Mouse (Mus musculus): ENCODE data around the gene 1700022I11Rik. TPM values are rescaled to one million over a fixed set of nuclear protein-coding genes. Genes with fewer than 3 reads are reported as not detected.
"Not testable (repeated sequence)": the region's sequence is repeated elsewhere in the genome, so short reads cannot be mapped to it uniquely, and the experiment has no call there.

1700022I11Rik gene
- polyA plus RNA-seq, 1 experiment from 2014 or later, result 0.50 TPM

DNA sequence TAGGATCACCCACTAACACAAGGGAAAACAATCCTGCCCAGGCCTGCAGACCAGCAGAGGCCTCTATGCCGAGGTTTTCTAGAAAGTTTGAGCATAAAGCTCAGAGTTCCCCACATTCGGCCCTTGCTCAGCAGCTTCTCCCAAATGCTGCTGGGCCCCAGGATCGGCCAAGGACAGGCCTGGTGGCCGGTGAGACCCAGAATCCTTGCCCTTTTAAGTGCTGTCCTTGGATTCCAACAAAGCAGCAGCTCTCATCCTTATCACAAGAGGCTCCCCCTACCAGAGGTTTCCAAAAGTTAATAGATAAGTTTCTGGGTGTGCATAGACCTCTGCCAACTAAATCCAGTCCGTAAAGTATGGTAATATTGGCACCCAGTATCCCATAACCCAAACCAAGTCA, 4.5 kb downstream of the 1700022I11Rik start:
- Histone ChIP-seq H3K9ac (replicated peaks) (no peak overlapping the region), H3K27me3 (replicated peaks) (no peaks in the 10 kb centered on the region), H3K4me1 (no peaks in the 10 kb centered on the region), H3K27ac (replicated peaks) (no peak overlapping the region), H3K9me3 (replicated peaks) (no peaks in the 10 kb centered on the region), H3K4me2 (no peak overlapping the region), H3K36me3 (peaks cover 16% of the 10 kb centered on the region), H3K4me3 (replicated peaks) (no peak overlapping the region)
- ATAC-seq (ENCODE audit: low FRiP score), result no peak
- 84% methylated on average over 5 of the region's 5 CpGs for WGBS

DNA sequence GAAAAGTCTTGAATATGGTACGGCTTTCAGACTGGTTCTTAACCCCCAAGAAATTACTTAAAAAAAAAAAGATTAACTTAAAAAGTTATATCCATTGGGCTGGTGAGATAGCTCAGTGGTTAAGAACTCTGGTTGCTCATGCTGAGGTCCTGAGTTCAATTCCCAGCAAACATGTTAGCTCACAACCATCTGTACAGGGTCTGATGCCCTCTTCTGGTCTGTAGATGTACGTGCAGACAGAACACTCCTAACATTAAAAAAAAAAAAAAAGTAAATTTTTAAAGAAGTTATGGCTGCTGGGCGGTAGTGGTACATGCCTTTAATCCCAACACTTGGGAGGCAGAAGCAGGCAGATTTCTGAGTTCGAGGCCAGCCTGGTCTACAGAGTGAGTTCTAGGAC, 8.7 kb downstream of the 1700022I11Rik start:
- Histone ChIP-seq H3K27me3 (replicated peaks) (no peaks in the 10 kb centered on the region), H3K4me1 (no peaks in the 10 kb centered on the region), H3K27ac (replicated peaks) (no peak overlapping the region), H3K9me3 (replicated peaks) (no peaks in the 10 kb centered on the region), H3K9ac (replicated peaks) (no peak overlapping the region), H3K4me3 (replicated peaks) (no peak overlapping the region), H3K4me2 (no peak overlapping the region), H3K36me3 (peaks cover 44% of the 10 kb centered on the region)
- WGBS, result 95% methylated on average over 4 of the region's 4 CpGs
- no peak for ATAC-seq (ENCODE audit: low FRiP score)

DNA sequence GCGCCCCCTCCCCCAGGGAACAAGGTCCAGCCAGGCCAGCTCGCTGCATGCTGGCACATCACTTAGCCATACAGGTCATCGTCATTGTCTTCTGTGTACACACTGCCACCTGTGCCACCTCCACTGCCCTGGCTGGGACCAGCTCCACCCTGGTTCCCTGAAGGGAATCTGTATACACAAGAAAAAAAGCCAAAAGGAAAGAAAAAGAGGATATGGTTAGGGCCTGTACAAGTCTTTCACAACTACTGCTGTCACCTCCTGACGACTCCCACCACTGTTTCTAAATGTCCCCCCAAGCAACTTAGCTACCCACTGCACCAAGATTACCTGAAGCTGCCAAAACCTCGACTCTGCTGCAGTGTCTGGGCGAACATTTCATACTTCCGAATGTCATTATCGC, 11.1 kb downstream of the 1700022I11Rik start:
- not testable (repeated sequence) for H3K27me3 ChIP-seq (replicated peaks); ATAC-seq (ENCODE audit: low FRiP score); H3K4me1 ChIP-seq; H3K27ac ChIP-seq (replicated peaks); H3K4me2 ChIP-seq; H3K9ac ChIP-seq (replicated peaks); H3K4me3 ChIP-seq (replicated peaks); H3K9me3 ChIP-seq (replicated peaks)
- WGBS, result 97% methylated on average over 8 of the region's 8 CpGs
- peaks cover 65% of the 10 kb centered on the region for H3K36me3 ChIP-seq

DNA sequence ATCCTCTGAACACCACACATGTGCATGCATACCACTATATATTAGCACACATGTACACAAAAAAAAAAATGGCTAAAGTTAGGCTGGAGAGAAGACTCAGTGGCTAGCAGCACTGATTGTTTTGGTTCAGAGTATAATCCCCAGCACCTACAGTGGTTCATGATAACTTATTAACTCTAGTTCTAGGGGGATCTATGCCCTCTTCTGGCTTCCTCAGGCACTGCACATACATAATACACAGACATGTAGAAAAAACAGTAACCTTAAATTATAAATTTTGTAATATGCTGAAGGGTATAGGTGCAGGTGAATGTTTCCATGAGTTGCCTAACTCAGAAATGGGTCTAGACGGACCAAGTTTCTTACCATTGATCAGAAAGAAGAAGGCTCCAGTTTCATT, 18.9 kb downstream of the 1700022I11Rik start:
- Histone ChIP-seq H3K9ac (replicated peaks) (no peak overlapping the region), H3K27ac (replicated peaks) (no peak overlapping the region), H3K4me3 (replicated peaks) (no peak overlapping the region), H3K9me3 (replicated peaks) (no peaks in the 10 kb centered on the region), H3K36me3 (peaks cover 97% of the 10 kb centered on the region), H3K27me3 (replicated peaks) (no peaks in the 10 kb centered on the region), H3K4me2 (no peak overlapping the region), H3K4me1 (no peaks in the 10 kb centered on the region)
- WGBS, result 87% methylated on average over 1 of the region's 1 CpGs
- no peak for ATAC-seq (ENCODE audit: low FRiP score)

DNA sequence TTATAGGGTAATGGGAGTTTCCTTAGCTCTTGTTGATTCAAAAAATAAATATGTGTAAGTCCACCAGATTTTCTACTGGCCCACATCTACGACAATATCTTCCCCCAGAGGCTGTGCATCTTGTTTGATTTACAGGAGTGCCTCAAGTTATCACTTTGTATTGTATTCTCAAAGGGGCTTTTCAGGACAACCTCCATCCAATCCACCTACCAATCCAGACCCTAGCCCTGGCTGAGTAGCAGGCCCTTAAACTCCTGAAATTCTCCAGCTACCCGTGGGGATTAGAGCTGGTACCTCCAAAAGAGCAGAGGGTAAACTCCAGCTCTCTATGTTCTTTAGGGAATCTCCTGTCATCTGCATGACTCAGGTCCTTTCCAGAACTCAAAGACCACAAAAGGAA, 28.6 kb downstream of the 1700022I11Rik start:
- ATAC-seq (ENCODE audit: low FRiP score), result no peak
- WGBS, result 47% methylated on average over 2 of the region's 2 CpGs

DNA sequence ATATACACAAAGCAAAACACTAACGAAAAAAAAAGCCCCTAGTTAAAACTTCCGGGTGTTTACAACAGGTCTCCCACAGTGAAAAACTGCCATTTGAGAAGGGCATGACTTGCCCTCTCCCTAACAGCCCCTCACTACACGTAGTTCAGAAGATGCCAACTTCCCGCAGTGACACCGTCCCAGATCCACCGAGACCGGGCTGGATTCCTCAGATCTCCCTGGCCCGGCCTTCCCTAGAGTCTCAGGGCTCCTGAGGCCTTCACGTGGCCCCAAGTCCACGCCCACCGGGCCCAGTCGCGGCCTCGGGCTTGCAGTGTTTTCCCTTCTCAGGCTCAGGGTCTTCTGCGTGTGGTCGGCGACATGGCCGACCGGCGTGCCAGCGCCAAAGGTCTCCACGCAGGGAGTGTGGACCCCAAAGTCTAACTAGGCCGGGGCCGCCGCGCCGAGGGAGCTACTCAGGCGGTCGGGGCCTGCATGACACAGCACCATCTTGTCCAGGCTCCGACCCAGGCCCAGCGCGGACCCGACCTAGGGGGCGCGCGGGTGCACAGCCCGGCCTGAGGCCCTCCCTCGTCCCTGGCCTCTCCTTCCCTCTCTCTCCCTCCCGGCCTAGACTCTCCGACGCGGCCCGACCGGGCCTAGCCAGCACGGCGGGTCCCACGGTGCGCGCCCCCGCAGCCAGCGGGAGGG, 30.2 kb downstream of the 1700022I11Rik start:
- Histone ChIP-seq H3K9me3 (replicated peaks) (no peaks in the 10 kb centered on the region), H3K27me3 (replicated peaks) (no peaks in the 10 kb centered on the region), H3K9ac (replicated peaks) (peak overlapping the region; percentile 97), H3K4me2 (peak overlapping the region; percentile 79), H3K27ac (replicated peaks) (peak overlapping the region; percentile 98), H3K4me1 (peaks cover 28% of the 10 kb centered on the region), H3K4me3 (replicated peaks) (peak overlapping the region; percentile 97), H3K36me3 (peaks cover 13% of the 10 kb centered on the region)
- peak; percentile 84 for ATAC-seq (ENCODE audit: low FRiP score)
- under 1% methylated on average over 50 of the region's 51 CpGs for WGBS

More for the DNA sequence above, 28.6 kb downstream of the 1700022I11Rik start:
- no peaks in the 10 kb centered on the region for H3K9me3 ChIP-seq (replicated peaks)
- H3K4me3 ChIP-seq (replicated peaks), result peak overlapping the region; percentile 97
- peak overlapping the region; percentile 79 for H3K4me2 ChIP-seq
- peaks cover 29% of the 10 kb centered on the region for H3K36me3 ChIP-seq
- H3K9ac ChIP-seq (replicated peaks), result peak overlapping the region; percentile 97; the same call in 1 of the 2 replicates
- peaks cover 28% of the 10 kb centered on the region for H3K4me1 ChIP-seq
- H3K27me3 ChIP-seq (replicated peaks), result no peaks in the 10 kb centered on the region
- H3K27ac ChIP-seq (replicated peaks), result no peak overlapping the region

DNA sequence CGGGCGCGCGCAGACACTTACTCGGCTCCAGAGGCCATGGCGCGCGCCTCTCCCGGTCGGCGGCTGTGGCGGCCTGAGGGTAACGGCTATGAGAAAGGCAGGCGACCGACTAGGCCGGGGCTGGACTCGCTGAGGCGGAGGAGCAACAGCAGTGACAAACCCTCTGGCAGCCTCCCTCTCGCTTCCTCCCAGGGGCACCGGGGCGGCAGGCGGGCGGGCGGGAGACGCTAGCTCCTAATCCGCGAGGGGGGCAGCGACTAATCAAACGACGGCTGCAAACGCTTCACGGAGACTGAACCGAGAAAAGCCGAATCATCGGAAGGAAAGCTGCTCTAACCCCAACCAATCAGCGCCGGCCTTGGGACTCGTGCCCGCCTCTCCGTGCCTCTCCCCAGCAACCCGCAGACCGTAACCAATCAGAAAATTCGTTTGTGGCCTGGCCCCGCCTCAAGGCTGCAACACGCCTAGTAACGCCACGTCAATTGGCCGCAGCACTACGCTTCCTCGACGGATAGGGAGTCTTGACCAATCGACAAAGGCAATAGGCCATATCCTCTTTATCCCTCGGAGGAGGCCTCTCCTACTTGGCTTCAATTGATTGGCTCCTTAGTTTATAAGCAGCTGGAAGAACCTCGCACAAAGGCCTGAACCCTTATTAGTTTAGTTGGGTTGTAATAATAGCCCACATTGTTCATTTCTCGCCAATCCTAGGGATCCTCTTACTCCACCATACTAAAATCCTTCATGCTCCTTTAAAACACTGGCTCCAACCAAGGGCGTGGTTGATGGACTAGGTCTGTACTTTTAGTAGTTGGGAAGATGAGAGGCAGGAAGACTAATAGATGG, 31.0 kb downstream of the 1700022I11Rik start, which contains the start of gene Vcp:
TSS of gene Vcp (minus strand) at position 367 of the 846 bp plus-strand sequence.
- H3K36me3 ChIP-seq; H3K9me3 ChIP-seq (replicated peaks); H3K27me3 ChIP-seq (replicated peaks): not testable (repeated sequence)
- under 1% methylated on average over 48 of the region's 56 CpGs for WGBS
- Histone ChIP-seq H3K4me2 (peak within 1 kb of the TSS; percentile 79), H3K4me1 (peaks cover 28% of the 10 kb centered on the region), H3K9ac (replicated peaks) (peak within 1 kb of the TSS; percentile 97), H3K4me3 (replicated peaks) (peak within 1 kb of the TSS; percentile 97), H3K27ac (replicated peaks) (peak within 1 kb of the TSS; percentile 98)
- peak; percentile 99 for ATAC-seq (ENCODE audit: low FRiP score)

DNA sequence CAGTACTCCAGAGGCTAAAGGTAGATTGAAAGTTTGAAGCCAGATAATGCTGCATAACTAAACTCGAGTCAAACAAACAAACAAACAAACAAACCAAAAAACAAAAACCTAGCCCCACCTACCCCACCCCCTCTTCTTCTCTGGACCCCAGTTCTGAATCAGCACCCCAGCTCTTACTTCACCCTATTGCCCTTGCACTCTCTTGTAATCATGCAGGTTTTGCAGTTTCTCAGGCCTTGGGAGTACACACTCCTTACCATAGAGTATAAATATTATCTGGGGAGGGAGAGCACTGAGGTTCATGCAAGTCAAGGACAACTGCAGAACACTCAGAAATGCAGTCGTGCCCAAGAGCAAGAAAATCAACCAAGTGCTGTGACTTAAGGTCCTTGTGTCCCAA, 31.9 kb downstream of the 1700022I11Rik start:
- Histone ChIP-seq H3K27ac (replicated peaks) (peak overlapping the region; percentile 87), H3K9me3 (replicated peaks) (no peaks in the 10 kb centered on the region), H3K4me3 (replicated peaks) (no peak overlapping the region), H3K4me1 (peaks cover 28% of the 10 kb centered on the region), H3K36me3 (peaks cover 3% of the 10 kb centered on the region; the same call in 1 of the 2 replicates), H3K4me2 (peak overlapping the region; percentile 53; the same call in 1 of the 2 replicates), H3K27me3 (replicated peaks) (no peaks in the 10 kb centered on the region), H3K9ac (replicated peaks) (no peak overlapping the region)
- WGBS, result 86% methylated on average over 2 of the region's 2 CpGs
- ATAC-seq (ENCODE audit: low FRiP score), result no peak

DNA sequence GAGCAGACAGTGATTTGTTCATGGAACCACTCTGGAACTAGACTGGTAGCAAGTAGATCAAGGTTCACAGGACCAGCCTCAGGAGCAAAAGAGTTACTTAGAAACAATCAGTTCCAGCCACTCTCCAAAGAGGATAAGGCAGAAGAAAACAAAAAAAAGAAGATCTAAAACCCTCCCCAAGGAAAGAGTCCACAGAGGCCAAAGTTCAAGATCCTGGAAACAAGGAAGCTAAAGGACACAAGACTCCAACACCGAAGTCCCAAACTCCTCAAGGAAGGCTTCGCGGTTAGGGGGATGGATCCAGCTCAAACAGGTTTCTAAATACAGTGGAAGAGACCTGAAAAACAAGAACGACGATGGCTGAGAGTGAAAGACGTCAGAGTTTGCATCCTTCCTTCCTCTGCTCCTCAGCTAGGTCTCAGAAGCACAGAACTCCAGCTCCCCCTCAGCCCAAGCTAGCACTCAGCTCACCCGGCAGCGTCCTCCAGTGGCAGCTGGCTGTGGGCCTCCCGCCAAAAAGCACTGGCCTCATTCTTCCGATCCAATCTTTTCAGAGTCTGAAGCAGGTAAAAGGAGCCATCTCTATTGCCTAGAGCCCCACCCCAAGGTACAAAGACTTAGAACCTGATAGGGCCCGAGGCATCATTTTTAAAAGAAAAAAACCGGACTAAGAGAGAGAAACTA, 33.5 kb downstream of the 1700022I11Rik start:
- 81% methylated on average over 12 of the region's 12 CpGs for WGBS
- Histone ChIP-seq H3K27ac (replicated peaks) (no peak overlapping the region), H3K4me1 (peaks cover 18% of the 10 kb centered on the region), H3K27me3 (replicated peaks) (no peaks in the 10 kb centered on the region), H3K9me3 (replicated peaks) (no peaks in the 10 kb centered on the region), H3K4me2 (no peak overlapping the region), H3K36me3 (peaks cover 3% of the 10 kb centered on the region; the same call in 1 of the 2 replicates), H3K9ac (replicated peaks) (no peak overlapping the region), H3K4me3 (replicated peaks) (no peak overlapping the region)
- ATAC-seq (ENCODE audit: low FRiP score), result no peak

DNA sequence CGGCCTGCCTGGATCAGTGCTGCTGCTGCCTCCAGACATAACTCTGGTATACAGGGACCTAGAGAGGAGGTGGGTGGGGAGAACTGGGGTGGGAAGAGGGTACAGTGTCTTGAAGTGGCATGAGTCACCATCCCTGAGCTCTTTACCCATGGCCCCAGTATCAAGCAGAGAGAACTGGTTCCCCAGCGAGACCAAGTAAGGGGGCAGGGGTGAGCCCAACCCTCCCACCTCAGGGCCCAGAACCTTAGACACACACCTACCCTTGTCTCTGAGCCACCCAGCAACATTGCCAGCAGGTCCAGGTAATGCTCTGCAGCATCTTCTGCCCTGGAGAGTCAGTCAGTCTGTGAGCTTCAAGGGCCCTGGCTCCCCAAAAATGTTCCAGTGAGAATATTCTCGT, 35.5 kb downstream of the 1700022I11Rik start:
- Histone ChIP-seq H3K4me3 (replicated peaks) (no peak overlapping the region), H3K27ac (replicated peaks) (no peak overlapping the region), H3K9me3 (replicated peaks) (no peaks in the 10 kb centered on the region), H3K4me1 (peaks cover 16% of the 10 kb centered on the region), H3K36me3 (peaks cover 3% of the 10 kb centered on the region; the same call in 1 of the 2 replicates), H3K27me3 (replicated peaks) (no peaks in the 10 kb centered on the region), H3K4me2 (no peak overlapping the region), H3K9ac (replicated peaks) (no peak overlapping the region)
- 93% methylated on average over 3 of the region's 3 CpGs for WGBS
- ATAC-seq (ENCODE audit: low FRiP score), result no peak

DNA sequence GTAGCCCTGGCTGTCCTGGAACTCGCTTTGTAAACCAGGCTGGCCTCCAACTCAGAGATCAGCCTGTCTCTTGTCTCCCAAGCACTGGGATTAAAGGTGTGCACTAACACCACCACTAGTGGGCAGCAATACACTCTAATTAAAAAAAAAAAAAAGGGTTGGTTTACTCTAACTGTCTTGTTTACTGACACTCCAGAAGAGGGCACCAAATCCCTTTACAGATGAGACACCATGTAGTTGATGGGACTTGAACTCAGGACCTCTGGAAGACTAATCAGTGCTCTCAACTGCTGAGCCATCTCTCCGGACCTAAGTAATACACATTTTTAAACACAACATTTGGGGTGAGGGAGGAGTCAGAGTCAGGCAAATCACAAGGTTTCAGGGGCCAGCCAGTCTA, 36.4 kb downstream of the 1700022I11Rik start:
- H3K9ac ChIP-seq (replicated peaks), result no peak overlapping the region
- no peak for ATAC-seq (ENCODE audit: low FRiP score)
- peaks cover 3% of the 10 kb centered on the region; the same call in 1 of the 2 replicates for H3K36me3 ChIP-seq
- H3K4me2 ChIP-seq, result no peak overlapping the region
- no peak overlapping the region for H3K4me3 ChIP-seq (replicated peaks)
- no peaks in the 10 kb centered on the region for H3K27me3 ChIP-seq (replicated peaks)
- H3K27ac ChIP-seq (replicated peaks), result no peak overlapping the region
- peaks cover 17% of the 10 kb centered on the region for H3K4me1 ChIP-seq
- WGBS, result 70% methylated on average over 2 of the region's 2 CpGs
- H3K9me3 ChIP-seq (replicated peaks), result no peaks in the 10 kb centered on the region
